Mouse (Mus musculus) cerebellum, adult 2 months (tissue): ENCODE measurements at regions not wholly inside any gene's neighbourhood (a gene's known extent, or its start where the extent isn't known, plus 50 kb on each side); places are given as distances from the start of the nearest gene placed in this dataset.

Experiments
- CTCF ChIP-seq: fragments of 200-500 bp; IDR thresholded peaks from 2 replicates; pipeline ENCODE4 v1.5.1; 2011; ENCODE audit warnings: low read depth, mild to moderate bottlenecking, control low read depth, low read length, moderate library complexity, borderline replicate concordance; ENCODE audit not compliant: insufficient read depth
- POLR2A ChIP-seq: fragments of 200-500 bp; IDR thresholded peaks from 2 replicates; pipeline ENCODE4 v1.6.1; 2011; ENCODE audit warnings: low read length, control low read depth, borderline replicate concordance; ENCODE audit not compliant: insufficient read depth

- TF ChIP-seq POLR2A, result no peak
- TF ChIP-seq CTCF, result no peak
Measured at GRCm38 (mm10) chr1:42096026-42096425, 599.5 kb upstream of the Pou3f3 start.
